Mouse (Mus musculus): ENCODE measurements around the gene Vps13d.
"Not testable (repeated sequence)": the region's sequence is repeated elsewhere in the genome, so short reads cannot be mapped to it uniquely, and the experiment has no call there.

Gene Vps13d

DNA sequence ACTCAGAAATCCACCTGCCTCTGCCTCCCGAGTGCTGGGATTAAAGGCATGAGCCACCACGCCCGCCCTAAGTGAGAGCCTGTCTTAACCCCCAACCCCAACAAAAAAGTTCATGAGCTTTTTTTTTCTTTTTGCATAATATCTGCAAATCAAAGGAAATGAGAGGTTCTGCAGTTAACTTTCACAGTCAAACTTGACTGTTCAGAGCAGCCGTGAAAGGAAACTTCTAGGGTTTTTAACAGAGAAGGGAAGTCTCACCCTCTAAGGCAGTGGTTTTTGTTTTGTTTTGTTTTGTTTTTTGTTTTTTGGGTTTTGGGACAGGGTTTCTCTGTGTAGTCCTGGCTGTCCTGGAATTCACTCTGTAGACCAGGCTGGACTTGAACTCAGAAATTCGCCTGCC, 15.8 kb upstream of the Vps13d start:
- DNase-seq (ENCODE audit: low spot score): no peak

- DNase-seq (ENCODE audit: low spot score): no peak
Observed at GRCm38 (mm10) chr4:145209690-145210088, 14.9 kb upstream of the Vps13d start.

DNA sequence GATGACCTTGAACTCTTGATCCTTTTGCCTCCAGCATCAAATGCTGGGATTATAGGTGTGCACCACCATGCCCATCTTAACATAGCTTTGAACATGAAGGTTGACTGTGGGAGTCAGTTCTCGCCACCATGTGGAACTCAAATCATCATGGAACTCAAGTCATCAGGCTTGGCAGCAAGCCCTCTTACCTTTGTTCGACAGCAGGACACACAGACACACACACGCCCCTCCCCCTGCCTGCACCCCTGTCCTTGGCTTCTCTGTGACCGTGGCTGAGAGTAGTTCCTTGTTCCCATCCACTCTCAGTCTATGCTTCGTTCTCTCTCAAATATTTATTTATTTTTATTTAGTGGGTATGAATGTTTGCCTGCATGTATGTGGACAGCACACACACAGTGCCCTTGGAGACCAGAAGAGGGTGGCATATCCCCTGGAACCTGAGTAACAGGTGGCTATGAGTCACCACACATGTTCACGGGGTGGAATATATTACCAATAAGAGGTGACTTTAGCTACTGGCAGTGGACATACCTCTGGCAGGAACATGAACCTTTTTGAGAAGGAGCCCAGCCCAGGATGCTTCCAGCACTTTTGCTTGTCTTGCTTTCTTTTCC, 14.4 kb upstream of the Vps13d start:
- DNase-seq (ENCODE audit: low spot score): no peak

GRCm38 (mm10) chr4:145207718-145208371, 13.0 kb upstream of the Vps13d start:
- no peak for DNase-seq (ENCODE audit: low spot score)

DNA sequence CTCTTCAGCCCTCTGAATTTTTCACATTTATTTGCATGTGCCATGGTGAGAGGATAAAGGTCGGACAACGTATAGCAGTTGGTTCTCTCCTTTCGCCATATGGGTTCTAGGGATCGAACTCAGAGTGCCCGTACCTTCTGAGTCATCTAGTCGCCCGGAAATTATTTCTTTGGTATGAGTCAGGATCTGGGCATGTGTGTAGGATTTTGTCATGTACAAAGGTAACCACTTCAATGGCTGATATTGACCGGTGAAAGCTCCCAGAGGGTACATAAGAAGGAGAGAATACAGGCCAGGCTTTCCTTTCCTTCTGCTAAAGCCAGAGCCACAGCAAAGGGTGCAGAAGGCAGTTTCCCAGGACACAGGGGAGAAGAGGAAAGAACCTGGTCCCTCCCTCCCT, 10.0 kb upstream of the Vps13d start:
- DNase-seq (ENCODE audit: low spot score): no peak

GRCm38 (mm10) chr4:145203305-145203704, 8.5 kb upstream of the Vps13d start:
- DNase-seq (ENCODE audit: low spot score): no peak

DNA sequence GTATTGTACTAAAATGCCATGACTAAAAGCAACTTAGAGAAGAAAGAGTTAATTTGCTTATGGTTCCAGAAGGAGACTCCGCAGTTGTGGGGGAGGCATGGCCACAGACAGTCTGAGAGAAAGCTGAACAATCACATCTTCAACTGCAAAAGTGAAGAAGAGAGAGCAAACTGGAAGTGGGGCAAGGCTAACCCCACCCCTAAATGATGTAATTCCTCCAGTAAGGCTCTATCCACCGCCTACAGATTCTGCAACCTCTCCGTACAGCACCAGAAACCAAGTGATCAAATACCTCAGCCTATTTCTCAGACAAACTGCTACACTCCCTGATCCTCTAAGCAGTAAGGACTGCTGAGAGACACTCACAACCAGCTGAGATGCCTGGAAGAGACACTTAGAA, 6.6 kb upstream of the Vps13d start:
- no peak for DNase-seq (ENCODE audit: low spot score)

DNA sequence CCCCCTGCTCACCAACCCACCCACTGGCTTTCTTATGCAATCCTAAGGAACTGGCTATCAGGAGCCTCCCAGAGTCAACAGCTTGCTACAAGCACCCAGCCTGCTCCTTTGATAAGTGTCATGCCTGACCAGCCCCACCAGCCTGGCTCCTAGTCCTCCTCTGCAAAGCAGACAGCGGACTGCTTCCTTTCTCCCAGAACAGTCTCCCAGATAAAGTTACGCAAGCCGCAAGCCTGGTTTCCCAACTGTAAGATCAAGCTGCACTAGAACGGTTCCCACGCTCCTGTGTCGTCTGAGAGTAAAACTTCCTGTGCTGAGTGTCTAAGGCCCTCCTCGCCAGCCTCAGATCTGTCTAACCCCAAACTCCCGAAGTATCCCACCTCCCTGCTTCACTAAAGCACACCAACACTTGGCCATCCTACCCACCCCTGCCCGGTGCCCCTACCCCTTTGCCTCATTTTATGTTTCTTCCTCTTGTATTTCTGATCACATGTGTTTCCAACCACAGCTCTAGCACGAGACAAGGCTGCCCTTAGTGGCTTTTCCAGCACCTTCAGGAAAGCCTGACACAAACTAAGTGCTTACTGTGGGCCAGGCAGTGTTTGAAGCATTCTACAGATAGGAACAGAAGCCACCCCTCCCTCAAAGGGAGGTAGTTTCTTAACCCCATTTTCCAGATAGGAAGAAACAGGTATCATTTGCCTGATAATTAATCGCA, 5.3 kb upstream of the Vps13d start:
- no peak for DNase-seq (ENCODE audit: low spot score)

DNA sequence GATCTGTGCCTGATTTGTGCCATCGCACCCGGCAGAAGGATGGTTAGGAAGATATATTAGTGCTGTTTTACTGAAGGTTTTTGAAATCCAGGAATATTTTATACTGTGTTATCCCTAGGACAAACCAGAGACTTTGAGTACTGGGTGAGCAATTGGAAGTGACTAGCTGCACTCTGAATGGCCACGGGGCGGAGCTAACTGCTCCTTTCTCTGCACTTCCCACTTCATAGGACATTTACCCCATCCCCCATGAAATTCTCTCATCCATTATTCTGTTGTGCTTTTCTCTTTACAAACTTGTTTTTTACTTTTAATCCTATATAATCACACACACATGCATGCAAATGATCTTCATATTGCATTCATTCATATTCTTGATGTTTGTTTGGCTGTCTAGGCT, 1.8 kb upstream of the Vps13d start:
- DNase-seq (ENCODE audit: low spot score): no peak

DNA sequence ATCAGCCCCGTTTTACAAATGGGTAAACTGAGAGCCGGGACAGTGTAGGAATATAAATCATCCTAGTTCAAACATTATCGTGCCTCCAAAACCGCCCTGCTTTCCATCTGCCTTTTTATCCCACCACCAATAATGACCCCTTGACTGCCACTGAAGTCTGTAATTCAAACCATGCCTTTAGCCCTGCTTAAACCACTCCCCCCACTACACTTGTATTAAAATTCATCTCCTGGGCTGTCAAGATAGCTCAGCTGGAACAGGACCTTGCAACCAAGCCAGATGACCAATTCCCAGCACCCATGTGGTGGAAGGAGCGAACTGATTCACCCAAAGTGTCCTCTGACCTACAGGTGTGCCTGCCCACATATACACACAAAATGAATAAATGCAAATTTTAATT, 367 bp upstream of the Vps13d start:
- DNase-seq (ENCODE audit: low spot score): no peak

- peak; percentile 55 for DNase-seq (ENCODE audit: low spot score)
Observed at GRCm38 (mm10) chr4:145193991-145194511, 754 bp downstream of the Vps13d start.

- no peak for DNase-seq (ENCODE audit: low spot score)
Observed at GRCm38 (mm10) chr4:145193406-145193805, 1.4 kb downstream of the Vps13d start.

- no peak for DNase-seq (ENCODE audit: low spot score)
Observed at GRCm38 (mm10) chr4:145192686-145193085, 2.1 kb downstream of the Vps13d start.

GRCm38 (mm10) chr4:145188561-145188960, 6.2 kb downstream of the Vps13d start:
- DNase-seq (ENCODE audit: low spot score): no peak

DNA sequence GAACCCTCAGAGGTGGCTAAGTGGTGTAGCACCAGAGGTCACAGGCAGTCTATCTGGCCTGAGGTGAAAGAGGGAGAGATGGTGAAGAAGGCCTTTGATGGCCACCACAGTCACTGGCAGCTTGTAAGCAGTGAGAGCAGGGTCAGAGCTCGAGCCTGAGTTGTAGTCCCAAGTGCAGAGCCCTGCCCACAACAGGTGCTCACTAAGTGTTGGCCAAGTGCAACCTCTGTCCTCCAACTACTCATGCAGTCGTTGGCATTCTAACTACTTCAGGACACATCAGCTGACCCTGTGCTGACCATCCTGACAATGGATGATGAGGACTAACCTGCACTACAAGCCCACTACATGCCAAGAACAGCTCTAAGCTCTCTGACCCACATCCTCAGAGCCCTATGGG, 7.2 kb downstream of the Vps13d start:
- DNase-seq (ENCODE audit: low spot score): no peak

DNA sequence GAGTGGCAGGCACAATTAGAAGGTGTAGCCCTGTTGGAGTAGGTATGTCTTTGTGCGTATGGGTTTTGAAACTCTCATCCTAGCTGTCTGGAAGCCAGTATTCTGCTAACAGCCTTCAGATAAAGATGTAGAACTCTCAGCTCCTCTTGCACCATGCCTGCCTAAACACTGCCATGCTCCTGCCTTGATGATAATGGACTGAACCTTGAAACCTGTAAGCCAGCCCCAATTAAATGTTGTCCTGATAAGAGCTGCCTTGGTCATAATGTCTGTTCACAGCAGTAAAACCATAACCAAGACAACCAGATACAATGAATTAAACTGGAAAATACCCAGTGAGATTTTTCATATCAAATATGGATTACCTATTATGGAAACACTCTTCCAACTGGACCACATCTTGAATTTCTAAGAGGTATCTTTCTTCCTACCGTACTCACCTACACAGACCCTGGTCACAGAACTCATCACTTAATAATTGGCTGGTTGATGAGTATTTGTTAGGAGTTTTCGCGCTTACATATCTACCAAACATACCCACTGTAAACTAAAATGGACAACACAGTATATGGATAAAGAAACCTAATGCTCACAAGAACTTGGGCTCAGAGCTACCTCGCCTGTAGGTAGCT, 15.8 kb downstream of the Vps13d start:
- no peak for DNase-seq (ENCODE audit: low spot score)

DNA sequence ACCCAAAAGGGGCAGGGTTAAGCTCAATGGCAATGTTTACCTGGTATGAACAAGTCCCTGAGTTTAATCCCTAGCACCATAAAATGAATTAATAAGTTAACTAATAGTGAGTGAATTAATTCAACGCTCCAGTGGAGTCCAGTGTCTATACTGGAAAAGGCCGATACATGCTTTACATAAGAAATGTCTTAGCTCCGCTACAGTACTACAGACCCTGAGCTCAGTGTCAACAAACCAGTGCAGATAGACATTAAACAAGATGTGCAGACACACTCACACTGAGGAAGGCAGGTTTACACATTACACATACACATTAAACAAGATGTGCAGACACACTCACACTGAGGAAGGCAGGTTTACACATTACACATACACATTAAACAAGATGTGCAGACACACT, 29.3 kb downstream of the Vps13d start:
- DNase-seq (ENCODE audit: low spot score): not testable (repeated sequence)

GRCm38 (mm10) chr4:145164111-145164510, 30.7 kb downstream of the Vps13d start:
- no peak for DNase-seq (ENCODE audit: low spot score)

DNA sequence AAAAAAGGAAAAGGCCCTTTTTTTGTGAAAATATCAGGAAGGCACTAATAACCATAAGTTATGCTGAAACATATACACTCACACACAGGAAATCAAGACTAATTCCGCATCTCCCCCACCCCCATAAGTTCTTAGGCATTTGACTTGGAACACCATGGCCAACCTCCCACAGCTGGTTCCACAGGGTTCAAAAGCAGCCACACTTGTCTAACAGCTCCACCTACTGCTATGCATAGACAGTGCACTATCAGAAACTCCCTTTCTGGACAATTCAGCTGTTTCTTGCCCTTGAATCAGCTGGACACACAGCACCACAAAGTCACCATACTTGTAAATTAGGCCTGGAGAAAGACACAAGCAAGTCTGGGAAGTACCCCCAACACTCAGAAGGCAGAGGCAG, 33.6 kb downstream of the Vps13d start:
- peak; percentile 9 for DNase-seq (ENCODE audit: low spot score)

DNA sequence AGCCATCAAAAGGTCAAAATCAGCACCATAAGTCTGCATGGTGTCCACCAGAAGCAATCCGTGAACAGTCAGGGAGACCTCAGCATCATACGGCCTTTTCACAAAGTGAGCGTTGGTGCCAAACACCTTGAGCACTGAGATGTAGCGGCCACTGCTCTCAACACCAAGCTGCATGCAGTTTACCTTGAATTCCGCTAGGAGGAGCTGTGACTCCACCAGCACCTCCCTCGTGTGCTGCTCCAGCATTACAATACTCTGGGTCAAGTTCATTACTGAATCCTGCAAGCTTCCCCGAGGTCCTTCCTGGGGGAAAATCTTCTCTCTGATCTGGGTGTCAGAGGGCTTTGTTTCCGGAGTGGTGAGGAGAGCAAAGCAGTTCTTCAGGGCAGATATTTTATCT, 38.8 kb downstream of the Vps13d start:
- DNase-seq (ENCODE audit: low spot score): peak; percentile 36

DNA sequence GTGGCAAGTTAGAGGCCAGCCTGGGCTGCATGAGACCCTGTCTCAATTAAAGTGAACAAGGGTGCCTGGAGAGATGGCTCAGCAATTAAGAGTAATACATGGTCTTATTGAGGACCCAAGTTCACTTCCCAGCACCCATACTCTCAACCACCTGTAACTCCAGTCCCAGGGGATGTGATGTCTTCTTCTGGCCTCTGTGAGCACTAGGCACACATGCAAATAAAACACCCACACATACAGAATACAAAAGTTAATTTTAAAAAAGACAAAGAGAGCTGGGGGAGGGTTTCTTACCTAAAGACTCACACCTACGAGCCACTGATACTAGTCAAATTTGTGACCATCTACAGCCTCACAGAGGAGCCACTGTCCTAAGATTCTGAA, 43.7 kb downstream of the Vps13d start:
- no peak for DNase-seq (ENCODE audit: low spot score)

GRCm38 (mm10) chr4:145150345-145151102, 44.3 kb downstream of the Vps13d start:
- no peak for DNase-seq (ENCODE audit: low spot score)

Data from MN1 (cell line).